Mouse (Mus musculus) kidney, adult 2 months (tissue): Measurements from ENCODE around the gene Gng2. TPM values are rescaled to one million over a fixed set of nuclear protein-coding genes. Genes with fewer than 3 reads are reported as not detected.

Experiments
- DNase-seq: peaks from one replicate; pipeline ENCODE4 v3.0.0; 2021
- H3K27ac ChIP-seq: fragments of 200-500 bp; 2 replicates; pipeline ENCODE4 v1.5.1; 2012; ENCODE audit warnings: low read depth, low read length, control low read depth, inconsistent platforms; ENCODE audit not compliant: insufficient read depth
- H3K27me3 ChIP-seq: fragments of 200-500 bp; replicated peaks from 2 replicates; pipeline ENCODE4 v1.6.1; 2012; ENCODE audit warnings: mild to moderate bottlenecking, moderate library complexity, low read length, inconsistent platforms; ENCODE audit not compliant: control insufficient read depth, insufficient read depth
- H3K36me3 ChIP-seq: fragments of 200-500 bp; 2 replicates; pipeline ENCODE4 v1.6.1; 2012; ENCODE audit warnings: mild to moderate bottlenecking, moderate library complexity, low read length, inconsistent platforms; ENCODE audit not compliant: control insufficient read depth, insufficient read depth
- H3K4me1 ChIP-seq: fragments of 200-500 bp; 2 replicates; pipeline ENCODE4 v1.6.1; 2011; ENCODE audit warnings: low read length; ENCODE audit not compliant: control insufficient read depth, insufficient read depth
- H3K4me3 ChIP-seq: fragments of 200-500 bp; 2 replicates; pipeline ENCODE4 v1.5.1; 2011; ENCODE audit warnings: mild to moderate bottlenecking, low read depth, low read length, control low read depth; ENCODE audit not compliant: insufficient read depth
- CTCF ChIP-seq: fragments of 200-500 bp; conservative IDR thresholded peaks from 2 replicates; pipeline ENCODE4 v1.5.1; 2011; ENCODE audit warnings: low read depth, mild to moderate bottlenecking, control low read depth, low read length, moderate library complexity, mixed read lengths; ENCODE audit not compliant: insufficient read depth, insufficient read length
- POLR2A ChIP-seq: fragments of 200-500 bp; IDR thresholded peaks from one replicate; pipeline ENCODE4 v1.6.1; 2011; ENCODE audit warnings: low read depth, low read length, control low read depth
- WGBS: fragments of 180-500 bp; shearing (Covaris S2); methylation state at CpG from one replicate; pipeline ENCODE4 v1.1.7; 2018; 5-methylcytosine and 5-hydroxymethylcytosine counted together
- polyA plus RNA-seq: library from polyadenylated mRNA; depleted of rRNA; stranded (reverse); fragments of >200 nt; gene quantifications from 2 replicates; pipeline ENCODE4 v1.2.3, GENCODE M21; 2012

Gene Gng2
- polyA plus RNA-seq, 1 experiment = 9.0 TPM

GRCm38 (mm10) chr14:19959860-19960259 lies 17.6 kb downstream of the Gng2 start:
- no peaks in the 10 kb centered on the region for H3K36me3 ChIP-seq
- no peaks in the 10 kb centered on the region for H3K27me3 ChIP-seq
- H3K4me1 ChIP-seq = peaks cover 3% of the 10 kb centered on the region; the same call in 1 of the 2 replicates
- TF ChIP-seq POLR2A = no peak
- no peak for TF ChIP-seq CTCF
- DNase-seq = no peak
- no peak overlapping the region for H3K4me3 ChIP-seq
- H3K27ac ChIP-seq = no peak overlapping the region
- WGBS = 86% methylated on average over 9 of the region's 9 CpGs

- Histone ChIP-seq H3K4me1 (no peaks in the 10 kb centered on the region), H3K36me3 (no peaks in the 10 kb centered on the region), H3K4me3 (no peak overlapping the region), H3K27ac (no peak overlapping the region), H3K27me3 (no peaks in the 10 kb centered on the region)
- 83% methylated on average over 7 of the region's 7 CpGs for WGBS
- no peak for DNase-seq
- TF ChIP-seq CTCF = no peak
- no peak for TF ChIP-seq POLR2A
Measured at GRCm38 (mm10) chr14:19955077-19955476, 22.4 kb downstream of the Gng2 start.

- DNase-seq = no peak
- Histone ChIP-seq H3K27ac (no peak overlapping the region), H3K4me1 (no peaks in the 10 kb centered on the region), H3K27me3 (no peaks in the 10 kb centered on the region), H3K4me3 (no peak overlapping the region), H3K36me3 (no peaks in the 10 kb centered on the region)
- TF ChIP-seq CTCF = no peak
- WGBS = 84% methylated on average over 4 of the region's 4 CpGs
Measured at GRCm38 (mm10) chr14:19950812-19951211, 26.6 kb downstream of the Gng2 start.

GRCm38 (mm10) chr14:19949475-19949874 lies 28.0 kb downstream of the Gng2 start:
- Histone ChIP-seq H3K27me3 (no peaks in the 10 kb centered on the region), H3K36me3 (no peaks in the 10 kb centered on the region), H3K27ac (no peak overlapping the region), H3K4me3 (no peak overlapping the region), H3K4me1 (no peaks in the 10 kb centered on the region)
- 82% methylated on average over 2 of the region's 2 CpGs for WGBS
- TF ChIP-seq POLR2A (no peak), CTCF (no peak)
- no peak for DNase-seq

GRCm38 (mm10) chr14:19946221-19946620 lies 31.2 kb downstream of the Gng2 start:
- no peaks in the 10 kb centered on the region for H3K36me3 ChIP-seq
- WGBS = 89% methylated on average over 7 of the region's 7 CpGs
- H3K27me3 ChIP-seq = no peaks in the 10 kb centered on the region
- no peak overlapping the region for H3K4me3 ChIP-seq
- H3K4me1 ChIP-seq = no peaks in the 10 kb centered on the region
- TF ChIP-seq CTCF (no peak), POLR2A (no peak)
- H3K27ac ChIP-seq = no peak overlapping the region
- no peak for DNase-seq

- Histone ChIP-seq H3K27me3 (no peaks in the 10 kb centered on the region), H3K4me3 (no peak overlapping the region), H3K36me3 (no peaks in the 10 kb centered on the region), H3K4me1 (no peaks in the 10 kb centered on the region), H3K27ac (no peak overlapping the region)
- TF ChIP-seq CTCF (no peak), POLR2A (no peak)
- DNase-seq = no peak
- 67% methylated on average over 3 of the region's 3 CpGs for WGBS
Measured at GRCm38 (mm10) chr14:19942732-19943131, 34.7 kb downstream of the Gng2 start.

GRCm38 (mm10) chr14:19942329-19942728 lies 35.1 kb downstream of the Gng2 start:
- Histone ChIP-seq H3K4me3 (no peak overlapping the region), H3K36me3 (no peaks in the 10 kb centered on the region), H3K27ac (no peak overlapping the region), H3K27me3 (no peaks in the 10 kb centered on the region), H3K4me1 (no peaks in the 10 kb centered on the region)
- TF ChIP-seq POLR2A (no peak), CTCF (no peak)
- 82% methylated on average over 4 of the region's 4 CpGs for WGBS
- DNase-seq = no peak

- Histone ChIP-seq H3K27me3 (no peaks in the 10 kb centered on the region), H3K36me3 (no peaks in the 10 kb centered on the region), H3K4me1 (no peaks in the 10 kb centered on the region), H3K27ac (no peak overlapping the region), H3K4me3 (no peak overlapping the region)
- 85% methylated on average over 1 of the region's 1 CpGs for WGBS
- DNase-seq = no peak
- TF ChIP-seq CTCF = no peak
- no peak for TF ChIP-seq POLR2A
Measured at GRCm38 (mm10) chr14:19940066-19940465, 37.4 kb downstream of the Gng2 start.
